Mouse (Mus musculus): ENCODE results near the gene Fam49a. TPM values are rescaled to one million over a fixed set of nuclear protein-coding genes. Genes with fewer than 3 reads are reported as not detected.
A peak's percentile ranks its signal among the peaks of the same experiment; 100 is the strongest.

Gene Fam49a
- polyA plus RNA-seq, 1 experiment from 2014 or later = 21.3 TPM

DNA sequence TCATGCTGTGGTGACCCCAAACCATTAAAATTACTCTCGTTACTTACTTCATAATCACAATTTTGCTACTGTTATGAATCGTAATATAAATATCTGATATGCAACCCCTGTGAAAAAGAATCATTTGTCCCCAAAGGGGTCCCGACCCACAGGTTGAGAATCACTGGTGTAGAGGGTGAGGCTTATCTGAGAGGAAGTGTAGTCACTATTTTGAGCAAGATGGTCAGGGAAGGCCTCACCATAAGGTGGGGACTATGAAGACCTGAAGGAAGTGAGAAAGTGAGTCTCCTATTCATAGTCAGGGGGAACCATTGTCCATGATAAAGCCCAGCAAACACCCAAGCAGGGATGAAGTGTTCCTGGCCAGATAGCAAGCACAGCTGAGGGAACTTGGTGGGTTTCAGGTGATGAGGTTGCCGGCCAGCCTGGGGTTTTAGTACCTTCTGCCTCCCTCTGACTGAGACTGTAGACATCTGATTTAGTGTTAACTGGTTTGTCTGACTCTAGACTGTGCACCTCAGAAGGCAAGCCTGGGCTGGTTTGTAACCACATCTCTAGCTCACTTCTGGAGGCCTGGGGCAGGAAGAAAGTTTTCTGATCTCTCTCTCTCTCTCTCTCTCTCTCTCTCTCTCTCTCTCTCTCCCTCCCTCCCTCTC is 13.3 kb downstream of the Fam49a start:
- Histone ChIP-seq H3K27me3 (no peaks in the 10 kb centered on the region), H3K4me2 (replicated peaks) (no peak overlapping the region), H3K4me1 (peaks cover 6% of the 10 kb centered on the region), H3K36me3 (no peaks in the 10 kb centered on the region), H3K9me3 (replicated peaks) (no peaks in the 10 kb centered on the region), H3K4me3 (no peak overlapping the region), H3K9ac (no peak overlapping the region), H3K27ac (no peak overlapping the region)
- 88% methylated on average over 4 of the region's 4 CpGs for WGBS
- no peak for ATAC-seq (ENCODE audit: low FRiP score)

DNA sequence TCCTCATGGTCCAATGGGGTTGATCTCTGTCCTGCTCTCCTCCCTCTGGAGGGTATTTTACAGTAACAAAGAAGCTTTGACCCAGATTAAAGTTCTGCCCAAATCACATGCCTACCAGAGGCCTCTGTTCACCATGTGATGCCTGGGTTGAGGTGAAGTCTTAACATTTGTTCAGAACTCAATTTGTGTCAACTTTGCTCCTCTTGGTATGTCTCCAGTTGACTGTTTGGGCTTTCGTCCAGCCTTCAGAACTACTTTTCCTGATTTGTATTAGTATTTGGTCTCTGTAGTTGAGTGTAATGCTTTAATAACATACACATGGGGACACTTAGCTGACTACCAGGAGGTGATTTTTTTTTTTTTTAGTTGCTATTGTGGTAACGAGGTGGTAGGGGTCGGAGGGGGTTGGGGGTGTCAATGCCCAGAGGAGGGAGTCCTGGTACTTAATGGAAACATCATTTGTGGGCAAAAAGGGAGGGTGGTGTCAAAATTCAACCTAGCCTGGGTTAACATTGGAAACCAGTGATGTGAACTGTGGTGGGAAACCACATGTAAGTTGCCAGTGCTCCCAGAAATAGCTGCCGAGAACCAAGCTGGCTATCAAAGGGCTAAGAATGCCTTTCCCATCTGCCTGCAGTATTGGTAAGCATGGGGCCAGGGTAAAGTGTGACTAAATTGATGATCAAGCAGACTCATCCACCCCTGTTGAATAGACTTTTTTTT is 16.0 kb downstream of the Fam49a start:
- H3K27ac ChIP-seq = no peak overlapping the region
- WGBS = 60% methylated on average over 4 of the region's 4 CpGs

GRCm38 (mm10) chr12:12278464-12278872 is 16.5 kb downstream of the Fam49a start:
- WGBS = 60% methylated on average over 7 of the region's 7 CpGs

More for the DNA sequence above, 16.0 kb downstream of the Fam49a start:
- ATAC-seq (ENCODE audit: low FRiP score) = no peak
- no peak overlapping the region for H3K9ac ChIP-seq
- H3K4me1 ChIP-seq = peaks cover 6% of the 10 kb centered on the region
- no peaks in the 10 kb centered on the region for H3K27me3 ChIP-seq
- no peak overlapping the region for H3K4me3 ChIP-seq
- H3K9me3 ChIP-seq (replicated peaks) = no peaks in the 10 kb centered on the region
- no peak overlapping the region for H3K4me2 ChIP-seq (replicated peaks)
- H3K36me3 ChIP-seq = no peaks in the 10 kb centered on the region

GRCm38 (mm10) chr12:12283702-12284288 is 21.9 kb downstream of the Fam49a start:
- WGBS = 89% methylated on average over 10 of the region's 10 CpGs
- Histone ChIP-seq H3K27me3 (no peaks in the 10 kb centered on the region), H3K9me3 (replicated peaks) (no peaks in the 10 kb centered on the region), H3K4me3 (no peak overlapping the region), H3K27ac (no peak overlapping the region), H3K4me1 (peaks cover 20% of the 10 kb centered on the region), H3K36me3 (no peaks in the 10 kb centered on the region), H3K9ac (no peak overlapping the region), H3K4me2 (replicated peaks) (no peak overlapping the region)
- ATAC-seq (ENCODE audit: low FRiP score) = no peak

More at GRCm38 (mm10) chr12:12278464-12278872, 16.5 kb downstream of the Fam49a start:
- no peak for ATAC-seq (ENCODE audit: low FRiP score)
- no peak overlapping the region for H3K9ac ChIP-seq
- H3K27me3 ChIP-seq = no peaks in the 10 kb centered on the region
- no peak overlapping the region for H3K4me3 ChIP-seq
- H3K4me1 ChIP-seq = peaks cover 6% of the 10 kb centered on the region
- no peaks in the 10 kb centered on the region for H3K36me3 ChIP-seq
- H3K9me3 ChIP-seq (replicated peaks) = no peaks in the 10 kb centered on the region
- H3K4me2 ChIP-seq (replicated peaks) = no peak overlapping the region
- no peak overlapping the region for H3K27ac ChIP-seq

DNA sequence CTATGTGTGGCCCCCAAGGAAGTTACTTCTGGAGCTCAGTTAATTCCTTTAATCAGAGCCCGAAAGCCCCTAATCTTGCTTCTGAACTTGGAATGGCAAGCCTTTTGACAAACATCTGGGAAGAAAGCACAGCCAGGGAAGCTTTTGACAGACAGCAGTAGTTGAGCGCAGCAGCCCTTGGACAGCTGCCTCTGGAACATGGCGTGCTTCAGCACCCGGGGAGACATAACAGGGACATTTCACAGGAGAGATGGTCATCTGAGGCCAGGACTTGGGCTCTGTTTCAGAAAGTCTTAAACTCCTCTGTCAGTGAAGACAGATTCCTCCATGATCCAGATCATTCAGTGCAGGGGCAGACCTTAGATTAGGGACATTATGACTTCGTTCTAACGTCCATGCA is 22.6 kb downstream of the Fam49a start:
- H3K9me3 ChIP-seq (replicated peaks) = no peaks in the 10 kb centered on the region
- peaks cover 20% of the 10 kb centered on the region for H3K4me1 ChIP-seq
- H3K4me2 ChIP-seq (replicated peaks) = no peak overlapping the region
- H3K9ac ChIP-seq = no peak overlapping the region
- H3K36me3 ChIP-seq = no peaks in the 10 kb centered on the region
- WGBS = 95% methylated on average over 6 of the region's 6 CpGs
- no peak for ATAC-seq (ENCODE audit: low FRiP score)
- H3K27me3 ChIP-seq = no peaks in the 10 kb centered on the region
- no peak overlapping the region for H3K27ac ChIP-seq
- H3K4me3 ChIP-seq = no peak overlapping the region

- H3K9me3 ChIP-seq (replicated peaks) = no peaks in the 10 kb centered on the region
- peak overlapping the region; percentile 67; the same call in 1 of the 2 replicates for H3K27ac ChIP-seq
- no peaks in the 10 kb centered on the region for H3K36me3 ChIP-seq
- H3K9ac ChIP-seq = no peak overlapping the region; the same call in 1 of the 2 replicates
- no peaks in the 10 kb centered on the region for H3K27me3 ChIP-seq
- H3K4me1 ChIP-seq = peaks cover 26% of the 10 kb centered on the region
- ATAC-seq (ENCODE audit: low FRiP score) = peak; percentile 79
- no peak overlapping the region for H3K4me3 ChIP-seq
- H3K4me2 ChIP-seq (replicated peaks) = no peak overlapping the region; the same call in 1 of the 2 replicates
- 50% methylated on average over 9 of the region's 9 CpGs for WGBS
These were observed 25.3 kb downstream of the Fam49a start for GRCm38 (mm10) chr12:12287131-12287786.

DNA sequence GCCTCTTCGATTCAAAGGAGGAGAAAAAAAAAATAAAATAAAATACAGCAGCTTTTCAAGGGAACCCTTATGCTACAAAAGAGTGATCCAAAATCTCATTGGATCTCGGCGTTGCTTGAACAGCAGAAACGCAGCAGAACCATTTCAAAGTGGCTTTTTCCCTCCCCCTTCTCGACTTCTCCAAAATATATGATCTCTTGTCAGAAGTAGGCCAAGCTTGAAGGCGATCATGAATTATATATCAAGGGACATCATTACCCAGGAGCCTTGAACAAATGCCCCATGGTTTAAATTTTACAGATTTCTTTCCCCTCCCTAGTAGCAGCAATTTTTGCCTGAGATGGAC is 25.8 kb downstream of the Fam49a start:
- H3K27ac ChIP-seq = peak overlapping the region; percentile 67; the same call in 1 of the 2 replicates
- no peak for ATAC-seq (ENCODE audit: low FRiP score)
- no peaks in the 10 kb centered on the region for H3K9me3 ChIP-seq (replicated peaks)
- H3K4me3 ChIP-seq = no peak overlapping the region
- H3K4me1 ChIP-seq = peaks cover 27% of the 10 kb centered on the region
- no peaks in the 10 kb centered on the region for H3K27me3 ChIP-seq
- no peak overlapping the region for H3K9ac ChIP-seq
- WGBS = 69% methylated on average over 6 of the region's 6 CpGs
- no peaks in the 10 kb centered on the region for H3K36me3 ChIP-seq
- no peak overlapping the region for H3K4me2 ChIP-seq (replicated peaks)

GRCm38 (mm10) chr12:12288586-12288985 is 26.6 kb downstream of the Fam49a start:
- no peaks in the 10 kb centered on the region for H3K9me3 ChIP-seq (replicated peaks)
- H3K4me2 ChIP-seq (replicated peaks) = no peak overlapping the region
- WGBS = 91% methylated on average over 1 of the region's 1 CpGs
- no peak overlapping the region for H3K27ac ChIP-seq
- no peak overlapping the region for H3K9ac ChIP-seq
- H3K4me1 ChIP-seq = peaks cover 27% of the 10 kb centered on the region
- no peaks in the 10 kb centered on the region for H3K27me3 ChIP-seq
- H3K36me3 ChIP-seq = no peaks in the 10 kb centered on the region
- no peak overlapping the region for H3K4me3 ChIP-seq
- ATAC-seq (ENCODE audit: low FRiP score) = no peak

DNA sequence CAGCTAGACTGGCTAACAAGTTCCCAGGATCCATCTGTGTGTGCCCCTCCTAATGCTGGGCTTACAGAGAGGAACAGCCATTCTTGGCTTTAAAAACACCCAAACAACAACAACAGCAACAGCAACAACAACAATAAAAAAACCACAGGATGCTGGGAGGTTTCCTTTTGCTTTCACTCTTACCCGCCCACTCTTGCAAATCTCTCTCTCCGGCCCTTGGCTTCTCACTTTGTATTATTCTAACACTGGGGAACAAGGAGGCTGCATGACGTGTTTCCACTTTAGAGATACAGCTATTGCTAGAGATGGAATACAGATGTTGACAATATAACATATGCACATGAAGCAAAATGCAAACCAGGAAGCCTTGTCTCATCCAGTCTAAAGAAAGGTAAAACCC is 27.7 kb downstream of the Fam49a start:
- Histone ChIP-seq H3K9ac (no peak overlapping the region), H3K9me3 (replicated peaks) (no peaks in the 10 kb centered on the region), H3K4me2 (replicated peaks) (no peak overlapping the region), H3K4me1 (peaks cover 27% of the 10 kb centered on the region), H3K27me3 (no peaks in the 10 kb centered on the region), H3K27ac (no peak overlapping the region), H3K4me3 (no peak overlapping the region), H3K36me3 (no peaks in the 10 kb centered on the region)
- ATAC-seq (ENCODE audit: low FRiP score) = no peak
- 69% methylated on average over 3 of the region's 3 CpGs for WGBS

DNA sequence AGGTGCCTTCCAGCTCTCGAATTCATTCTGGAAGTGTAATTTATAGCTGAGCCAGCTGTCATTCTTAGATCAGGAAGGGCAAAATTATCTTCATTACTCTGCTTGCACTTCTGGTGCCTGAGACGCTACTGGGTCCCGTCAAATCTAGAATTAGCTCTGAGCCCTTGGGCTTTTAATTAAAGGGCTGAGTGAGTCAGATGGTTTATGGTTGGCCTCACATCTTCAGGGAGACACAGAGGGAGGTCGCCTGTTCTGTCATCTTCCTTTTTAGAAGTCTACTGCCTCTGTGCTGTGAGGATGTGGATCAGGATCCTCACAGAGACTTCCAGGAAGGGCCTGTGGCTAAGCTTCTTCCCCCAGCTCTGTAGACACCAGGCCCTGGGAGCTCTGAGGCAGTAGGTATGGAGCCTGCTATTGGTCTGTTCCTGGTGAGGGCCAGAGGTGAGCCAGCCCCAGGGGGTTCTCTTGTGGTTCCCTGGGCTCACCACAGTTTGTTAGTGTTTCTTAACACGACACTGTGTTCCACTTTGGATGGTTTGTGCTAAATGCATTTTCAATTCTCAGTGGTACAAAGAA is 30.2 kb downstream of the Fam49a start:
- Histone ChIP-seq H3K4me3 (no peak overlapping the region), H3K27me3 (no peaks in the 10 kb centered on the region), H3K9ac (no peak overlapping the region), H3K36me3 (no peaks in the 10 kb centered on the region), H3K4me2 (replicated peaks) (no peak overlapping the region), H3K9me3 (replicated peaks) (no peaks in the 10 kb centered on the region), H3K27ac (no peak overlapping the region), H3K4me1 (peaks cover 20% of the 10 kb centered on the region)
- ATAC-seq (ENCODE audit: low FRiP score) = no peak
- WGBS = 35% methylated on average over 5 of the region's 5 CpGs

GRCm38 (mm10) chr12:12294380-12295171 is 32.6 kb downstream of the Fam49a start:
- H3K36me3 ChIP-seq = no peaks in the 10 kb centered on the region
- H3K4me1 ChIP-seq = peaks cover 11% of the 10 kb centered on the region
- no peaks in the 10 kb centered on the region for H3K27me3 ChIP-seq
- WGBS = 94% methylated on average over 5 of the region's 5 CpGs
- H3K4me3 ChIP-seq = no peak overlapping the region
- H3K9me3 ChIP-seq (replicated peaks) = no peaks in the 10 kb centered on the region
- H3K9ac ChIP-seq = no peak overlapping the region
- no peak overlapping the region for H3K27ac ChIP-seq
- H3K4me2 ChIP-seq (replicated peaks) = no peak overlapping the region
- ATAC-seq (ENCODE audit: low FRiP score) = no peak
